Mouse (Mus musculus) CH12.LX (cell line): ENCODE measurements around the gene Gdi2.

ENCODE experiments used
- CTCF ChIP-seq, 2 experiments: IDR thresholded peaks in 1 of 2; conservative IDR thresholded peaks in 1 of 2; 2 replicates each; pipeline ENCODE4 v1.5.1; 2011 to 2012; ENCODE audit warnings: low read depth in 2 of 2, low read length in 2 of 2, improper control_type of control experiment in 1 of 2, inconsistent platforms in 1 of 2, mild to moderate bottlenecking in 1 of 2, moderate library complexity in 1 of 2
- JUN ChIP-seq: IDR thresholded peaks from 2 replicates; pipeline ENCODE4 v1.6.1; 2011; ENCODE audit warnings: low read depth, mild to moderate bottlenecking, low read length, improper control_type of control experiment, moderate library complexity; ENCODE audit not compliant: insufficient read depth
- MAZ ChIP-seq: IDR thresholded peaks from 2 replicates; pipeline ENCODE4 v1.6.1; 2012; ENCODE audit warnings: low read depth, mild to moderate bottlenecking, inconsistent platforms, low read length, improper control_type of control experiment, moderate library complexity
- RCOR1 ChIP-seq: conservative IDR thresholded peaks from 2 replicates; pipeline ENCODE4 v1.6.1; 2012; ENCODE audit warnings: low read depth, mild to moderate bottlenecking, inconsistent platforms, low read length, improper control_type of control experiment

- TF ChIP-seq MAZ = no peak
- no peak for TF ChIP-seq CTCF (conservative IDR thresholded peaks at IDR 0.05 in 1 of 2, IDR thresholded peaks at IDR 0.05 in 1 of 2; ENCODE audit: low read depth in 2 of 2, low read length in 2 of 2)
- no peak for TF ChIP-seq RCOR1
- no peak for TF ChIP-seq JUN
Measured at GRCm38 (mm10) chr13:3547410-3547809, 9.5 kb downstream of the Gdi2 start.
